Mouse (Mus musculus) hindbrain, embryonic 13.5 days (tissue): ENCODE data around the gene Pafah1b2. TPM values are rescaled to one million over a fixed set of nuclear protein-coding genes. Genes with fewer than 3 reads are reported as not detected.

ENCODE experiments used
- ATAC-seq: fragments of 200-750 bp; cut with Nextera tagmentation; 2 replicates; pipeline ENCODE4 v1.8.0; 2017; ENCODE audit warnings: moderate TSS enrichment; ENCODE audit not compliant: low FRiP score
- H3K27ac ChIP-seq: fragments of 300-500 bp; sonication (generic); 2 replicates; pipeline ENCODE4 v1.5.1; 2015; ENCODE audit warnings: inconsistent platforms, mild to moderate bottlenecking, moderate library complexity
- H3K27me3 ChIP-seq: fragments of 300-500 bp; sonication (generic); 2 replicates; pipeline ENCODE4 v1.6.1; 2015; ENCODE audit warnings: mild to moderate bottlenecking, inconsistent platforms
- H3K36me3 ChIP-seq: fragments of 300-500 bp; sonication (generic); 2 replicates; pipeline ENCODE4 v1.6.1; 2015; ENCODE audit warnings: mild to moderate bottlenecking, inconsistent platforms
- H3K4me1 ChIP-seq: fragments of 300-500 bp; sonication (generic); replicated peaks from 2 replicates; pipeline ENCODE4 v1.6.1; 2015; ENCODE audit warnings: inconsistent platforms
- H3K4me2 ChIP-seq: fragments of 300-500 bp; sonication (generic); 2 replicates; pipeline ENCODE4 v1.6.1; 2015; ENCODE audit warnings: inconsistent platforms, mild to moderate bottlenecking, moderate library complexity
- H3K4me3 ChIP-seq: fragments of 300-500 bp; sonication (generic); 2 replicates; pipeline ENCODE4 v1.5.1; 2015; ENCODE audit warnings: mild to moderate bottlenecking, inconsistent platforms
- H3K9ac ChIP-seq: fragments of 300-500 bp; sonication (generic); 2 replicates; pipeline ENCODE4 v1.6.1; 2015; ENCODE audit warnings: mild to moderate bottlenecking, inconsistent platforms
- H3K9me3 ChIP-seq: fragments of 300-500 bp; sonication (generic); 2 replicates; pipeline ENCODE4 v1.6.1; 2016; ENCODE audit warnings: inconsistent platforms
- WGBS: fragments of 180-500 bp; shearing (Covaris S2); methylation state at CpG from one replicate; pipeline ENCODE4 v1.1.7; 2015; 5-methylcytosine and 5-hydroxymethylcytosine counted together
- polyA plus RNA-seq: library from polyadenylated mRNA; unstranded; fragments of >200 nt; fragmentation: Nextera tagmentation; extraction: Ambion mirVana; gene quantifications from 2 replicates; pipeline ENCODE4 v1.2.1, GENCODE M21; 2015

The Pafah1b2 gene
- polyA plus RNA-seq, 1 experiment from 2014 or later, result 301 TPM

DNA sequence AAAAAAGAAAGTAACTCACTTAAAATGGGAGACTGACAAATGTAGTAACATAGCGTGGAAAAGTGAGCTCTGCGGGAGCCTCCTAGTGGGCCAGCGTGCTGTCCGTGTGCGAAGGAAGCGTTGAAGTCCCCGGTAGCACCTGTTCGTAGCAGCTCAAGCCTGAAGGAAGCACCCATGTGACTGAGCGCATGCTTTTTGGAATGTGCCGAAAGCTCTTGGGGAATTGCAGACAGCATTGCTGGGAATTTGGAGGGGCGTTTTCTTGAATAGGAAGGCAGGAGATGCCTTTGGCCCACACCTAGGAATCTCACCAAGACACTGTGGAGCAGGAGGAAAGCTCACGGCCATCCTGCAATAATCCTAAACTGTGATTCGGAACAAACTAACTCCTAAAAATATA, 26.3 kb upstream of the Pafah1b2 start:
- H3K4me1 ChIP-seq, result peaks cover 8% of the 10 kb centered on the region; the same call in 1 of the 2 replicates
- no peaks in the 10 kb centered on the region for H3K36me3 ChIP-seq
- WGBS, result 95% methylated on average over 13 of the region's 13 CpGs
- no peak overlapping the region for H3K27ac ChIP-seq
- no peaks in the 10 kb centered on the region for H3K9me3 ChIP-seq
- ATAC-seq, result no peak
- H3K4me2 ChIP-seq, result no peak overlapping the region
- no peaks in the 10 kb centered on the region for H3K27me3 ChIP-seq
- no peak overlapping the region for H3K9ac ChIP-seq
- no peak overlapping the region for H3K4me3 ChIP-seq

GRCm38 (mm10) chr9:46036881-46037280, 24.4 kb upstream of the Pafah1b2 start:
- Histone ChIP-seq H3K36me3 (no peaks in the 10 kb centered on the region), H3K4me1 (peaks cover 21% of the 10 kb centered on the region), H3K9ac (no peak overlapping the region), H3K4me3 (no peak overlapping the region), H3K4me2 (no peak overlapping the region), H3K9me3 (no peaks in the 10 kb centered on the region), H3K27me3 (no peaks in the 10 kb centered on the region), H3K27ac (no peak overlapping the region)
- ATAC-seq, result no peak
- WGBS, result 95% methylated on average over 8 of the region's 8 CpGs

DNA sequence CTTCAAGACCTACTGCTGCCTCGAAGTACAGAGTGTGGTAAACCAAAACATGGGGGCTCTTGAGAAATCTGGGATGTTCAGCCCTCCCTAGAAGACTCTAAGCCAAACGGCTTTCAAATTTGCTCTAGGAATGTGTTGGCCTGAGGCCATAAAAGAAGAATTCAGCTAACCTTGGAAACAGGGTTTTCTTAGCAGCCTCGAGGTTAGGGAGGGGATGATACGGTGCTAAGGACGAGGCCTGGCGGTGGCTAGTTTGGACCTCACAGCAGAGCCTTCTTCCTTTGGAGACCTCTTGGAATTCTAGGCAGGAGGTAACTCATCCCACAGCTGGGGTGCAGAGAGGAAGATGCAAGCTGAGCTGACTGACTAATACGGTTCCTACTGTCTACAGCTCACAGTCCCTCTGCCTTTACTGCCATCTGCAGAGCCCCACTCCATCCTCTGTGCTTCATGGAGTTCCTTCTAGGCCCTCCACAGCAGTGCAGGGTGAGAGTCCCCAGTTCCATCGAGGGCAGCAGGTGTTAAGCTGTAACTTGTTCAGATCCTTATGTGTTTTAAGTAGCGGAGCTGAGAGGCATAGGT, 22.9 kb upstream of the Pafah1b2 start:
- no peak overlapping the region for H3K4me2 ChIP-seq
- no peaks in the 10 kb centered on the region for H3K9me3 ChIP-seq
- H3K36me3 ChIP-seq, result no peaks in the 10 kb centered on the region
- ATAC-seq, result no peak
- H3K27me3 ChIP-seq, result no peaks in the 10 kb centered on the region
- peaks cover 23% of the 10 kb centered on the region for H3K4me1 ChIP-seq
- no peak overlapping the region for H3K27ac ChIP-seq
- WGBS, result 80% methylated on average over 9 of the region's 9 CpGs
- no peak overlapping the region for H3K9ac ChIP-seq
- no peak overlapping the region for H3K4me3 ChIP-seq

DNA sequence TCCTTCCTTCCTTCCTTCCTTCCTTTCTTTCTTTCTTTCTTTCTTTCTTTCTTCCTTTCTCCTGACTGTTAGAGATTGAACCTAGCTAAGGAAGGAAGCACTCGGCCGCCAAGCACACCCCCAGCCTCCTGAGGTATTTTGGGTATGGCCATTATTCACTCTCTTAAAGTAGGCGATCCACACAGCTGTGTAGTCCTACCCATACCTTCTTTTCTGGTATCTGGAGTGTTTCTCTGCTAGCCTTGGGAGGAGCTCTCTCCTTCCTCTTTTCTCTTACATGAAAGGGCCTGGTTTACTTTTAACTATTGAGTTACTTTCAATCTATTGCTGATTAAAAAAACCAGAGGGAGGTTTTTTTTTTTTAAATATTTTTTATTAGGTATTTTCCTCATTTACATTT, 21.4 kb upstream of the Pafah1b2 start:
- Histone ChIP-seq H3K4me1 (peaks cover 23% of the 10 kb centered on the region), H3K4me3 (no peak overlapping the region), H3K27ac (no peak overlapping the region), H3K4me2 (no peak overlapping the region), H3K9ac (no peak overlapping the region), H3K9me3 (no peaks in the 10 kb centered on the region), H3K36me3 (no peaks in the 10 kb centered on the region), H3K27me3 (no peaks in the 10 kb centered on the region)
- no peak for ATAC-seq
- WGBS, result 87% methylated on average over 3 of the region's 3 CpGs

DNA sequence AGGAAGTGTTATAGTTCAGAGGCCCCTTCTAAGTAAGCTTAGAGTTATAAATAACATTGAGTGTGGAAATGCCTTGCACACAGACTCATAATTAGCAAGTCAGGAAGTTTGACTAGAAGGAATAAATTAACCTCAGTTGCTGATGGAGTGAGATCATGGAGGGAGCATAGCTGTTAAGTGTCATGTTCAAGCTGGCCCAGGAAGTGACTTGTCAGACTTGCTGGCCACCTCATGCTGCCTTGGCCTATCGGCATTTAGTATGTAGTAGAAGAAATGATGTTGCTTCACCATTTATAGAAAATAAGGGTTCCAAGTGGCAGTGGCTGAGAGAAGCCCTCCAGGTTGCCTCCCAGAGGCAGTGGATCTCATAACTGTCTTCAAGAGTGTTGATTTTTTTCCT, 20.6 kb upstream of the Pafah1b2 start:
- ATAC-seq, result no peak
- Histone ChIP-seq H3K4me1 (peaks cover 26% of the 10 kb centered on the region), H3K9me3 (no peaks in the 10 kb centered on the region), H3K27me3 (no peaks in the 10 kb centered on the region), H3K4me2 (no peak overlapping the region), H3K9ac (no peak overlapping the region), H3K4me3 (no peak overlapping the region), H3K36me3 (no peaks in the 10 kb centered on the region), H3K27ac (no peak overlapping the region)
- 91% methylated on average over 1 of the region's 1 CpGs for WGBS

GRCm38 (mm10) chr9:46032190-46032589, 19.7 kb upstream of the Pafah1b2 start:
- peaks cover 29% of the 10 kb centered on the region for H3K4me1 ChIP-seq
- H3K36me3 ChIP-seq, result no peaks in the 10 kb centered on the region
- no peaks in the 10 kb centered on the region for H3K27me3 ChIP-seq
- H3K9me3 ChIP-seq, result no peaks in the 10 kb centered on the region
- H3K4me2 ChIP-seq, result no peak overlapping the region
- 70% methylated on average over 6 of the region's 6 CpGs for WGBS
- no peak overlapping the region for H3K4me3 ChIP-seq
- no peak overlapping the region for H3K27ac ChIP-seq
- ATAC-seq, result no peak
- no peak overlapping the region for H3K9ac ChIP-seq

- no peaks in the 10 kb centered on the region for H3K9me3 ChIP-seq
- H3K27ac ChIP-seq, result no peak overlapping the region
- no peak overlapping the region for H3K4me2 ChIP-seq
- ATAC-seq, result no peak
- no peak overlapping the region for H3K9ac ChIP-seq
- no peak overlapping the region for H3K4me3 ChIP-seq
- 93% methylated on average over 6 of the region's 6 CpGs for WGBS
- peaks cover 29% of the 10 kb centered on the region for H3K4me1 ChIP-seq
- no peaks in the 10 kb centered on the region for H3K27me3 ChIP-seq
- H3K36me3 ChIP-seq, result no peaks in the 10 kb centered on the region
Measured at GRCm38 (mm10) chr9:46030968-46031367, 18.5 kb upstream of the Pafah1b2 start.

GRCm38 (mm10) chr9:46030184-46030583, 17.7 kb upstream of the Pafah1b2 start:
- no peaks in the 10 kb centered on the region for H3K36me3 ChIP-seq
- no peaks in the 10 kb centered on the region for H3K27me3 ChIP-seq
- H3K4me1 ChIP-seq, result peaks cover 24% of the 10 kb centered on the region
- H3K27ac ChIP-seq, result no peak overlapping the region
- ATAC-seq, result no peak
- 82% methylated on average over 5 of the region's 5 CpGs for WGBS
- H3K4me2 ChIP-seq, result no peak overlapping the region
- no peak overlapping the region for H3K9ac ChIP-seq
- no peak overlapping the region for H3K4me3 ChIP-seq
- no peaks in the 10 kb centered on the region for H3K9me3 ChIP-seq

DNA sequence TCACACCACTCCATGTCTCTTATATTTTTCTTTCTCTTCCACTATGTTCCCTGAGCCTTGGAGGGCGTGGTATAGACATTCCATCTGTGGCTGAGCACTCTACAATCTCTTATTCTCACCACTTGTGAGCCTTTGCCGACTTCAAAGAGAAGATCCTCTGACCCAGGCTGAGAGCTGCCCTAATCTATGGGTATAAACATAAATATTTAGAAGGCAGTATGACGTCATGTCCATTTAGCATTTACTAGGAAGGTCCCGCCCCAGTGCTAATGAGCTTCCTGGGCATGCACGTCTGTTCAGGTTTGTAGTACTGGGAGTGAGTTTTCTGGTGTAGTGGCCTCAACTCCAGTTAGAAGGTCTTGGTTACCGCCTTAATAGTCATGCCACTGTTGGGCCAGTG, 17.0 kb upstream of the Pafah1b2 start:
- no peak for ATAC-seq
- 87% methylated on average over 6 of the region's 6 CpGs for WGBS
- H3K4me2 ChIP-seq, result no peak overlapping the region

GRCm38 (mm10) chr9:46027994-46028393, 15.5 kb upstream of the Pafah1b2 start:
- Histone ChIP-seq H3K36me3 (no peaks in the 10 kb centered on the region), H3K27ac (no peak overlapping the region), H3K27me3 (no peaks in the 10 kb centered on the region), H3K4me1 (peaks cover 22% of the 10 kb centered on the region), H3K4me2 (no peak overlapping the region), H3K9ac (no peak overlapping the region), H3K4me3 (no peak overlapping the region), H3K9me3 (no peaks in the 10 kb centered on the region)
- no peak for ATAC-seq
- 20% methylated on average over 8 of the region's 8 CpGs for WGBS

More for the DNA sequence above, 17.0 kb upstream of the Pafah1b2 start:
- H3K36me3 ChIP-seq, result no peaks in the 10 kb centered on the region
- H3K9ac ChIP-seq, result no peak overlapping the region
- H3K27me3 ChIP-seq, result no peaks in the 10 kb centered on the region
- no peak overlapping the region for H3K4me3 ChIP-seq
- no peak overlapping the region for H3K27ac ChIP-seq
- no peaks in the 10 kb centered on the region for H3K9me3 ChIP-seq
- H3K4me1 ChIP-seq, result peaks cover 20% of the 10 kb centered on the region

DNA sequence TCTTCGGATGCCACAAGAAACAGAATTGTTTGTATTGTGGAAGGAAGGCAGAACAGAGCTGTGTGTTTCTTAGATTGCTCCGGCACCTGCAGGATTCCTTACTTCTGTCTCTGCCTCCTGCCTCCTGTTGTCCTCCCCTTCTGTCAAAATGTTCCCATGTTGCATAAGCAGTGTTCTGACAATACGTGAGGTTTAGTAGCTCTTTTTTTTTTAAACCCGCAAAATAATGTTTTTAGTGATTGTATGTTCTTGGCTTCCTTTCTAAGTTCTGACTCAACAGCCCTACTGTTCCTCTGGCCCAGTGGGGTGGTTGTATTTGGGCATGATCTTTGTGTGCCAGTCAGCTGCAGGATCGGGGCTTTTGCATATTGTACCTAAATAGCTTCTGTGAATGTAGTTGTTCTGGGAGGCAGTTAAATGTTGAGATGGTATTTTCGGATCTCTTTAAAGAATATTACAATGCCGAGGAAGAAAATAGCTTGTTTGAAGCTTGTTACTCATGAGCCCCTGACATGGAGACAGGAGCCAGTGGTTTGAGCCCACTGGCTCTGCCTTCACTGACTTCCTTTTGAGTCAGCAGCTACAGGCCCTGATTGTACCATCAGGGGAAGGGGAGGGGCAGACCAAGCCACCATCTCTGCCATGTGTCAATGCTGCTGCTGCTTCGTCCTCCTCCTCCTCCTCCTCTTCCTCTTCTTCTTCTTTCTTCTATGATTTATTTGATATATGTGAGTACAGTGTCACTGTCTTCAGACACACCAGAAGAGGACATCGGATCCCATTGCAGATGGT, 13.8 kb upstream of the Pafah1b2 start:
- Histone ChIP-seq H3K36me3 (no peaks in the 10 kb centered on the region), H3K4me2 (no peak overlapping the region), H3K4me3 (no peak overlapping the region), H3K27ac (no peak overlapping the region), H3K4me1 (peaks cover 10% of the 10 kb centered on the region; the same call in 1 of the 2 replicates), H3K9me3 (no peaks in the 10 kb centered on the region), H3K9ac (no peak overlapping the region), H3K27me3 (no peaks in the 10 kb centered on the region)
- WGBS, result 87% methylated on average over 9 of the region's 9 CpGs
- ATAC-seq, result no peak

DNA sequence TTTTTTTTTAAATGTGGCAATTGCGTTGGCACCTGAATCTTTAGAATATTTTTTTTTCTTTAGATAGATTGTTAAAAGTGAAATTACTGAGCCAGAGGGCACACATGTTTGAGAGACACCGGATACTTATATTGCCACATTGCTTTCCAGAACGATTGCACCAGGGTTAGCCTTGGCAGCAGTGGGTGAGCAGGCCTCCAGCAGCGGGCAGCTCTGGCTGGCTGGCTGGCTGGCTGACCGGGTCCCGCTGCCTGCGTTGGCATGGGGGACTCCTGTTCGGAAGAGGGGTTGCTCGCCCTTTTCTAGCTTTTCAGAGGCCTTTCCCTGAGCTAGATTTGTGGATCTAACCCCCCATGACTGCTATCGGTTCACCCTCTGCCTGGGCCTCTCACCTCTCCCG, 11.1 kb upstream of the Pafah1b2 start:
- Histone ChIP-seq H3K9ac (no peak overlapping the region), H3K27me3 (no peaks in the 10 kb centered on the region), H3K4me1 (peaks cover 14% of the 10 kb centered on the region; the same call in 1 of the 2 replicates), H3K27ac (no peak overlapping the region), H3K4me3 (no peak overlapping the region), H3K4me2 (no peak overlapping the region), H3K9me3 (no peaks in the 10 kb centered on the region), H3K36me3 (peaks cover 3% of the 10 kb centered on the region; the same call in 1 of the 2 replicates)
- no peak for ATAC-seq
- WGBS, result 93% methylated on average over 11 of the region's 11 CpGs

DNA sequence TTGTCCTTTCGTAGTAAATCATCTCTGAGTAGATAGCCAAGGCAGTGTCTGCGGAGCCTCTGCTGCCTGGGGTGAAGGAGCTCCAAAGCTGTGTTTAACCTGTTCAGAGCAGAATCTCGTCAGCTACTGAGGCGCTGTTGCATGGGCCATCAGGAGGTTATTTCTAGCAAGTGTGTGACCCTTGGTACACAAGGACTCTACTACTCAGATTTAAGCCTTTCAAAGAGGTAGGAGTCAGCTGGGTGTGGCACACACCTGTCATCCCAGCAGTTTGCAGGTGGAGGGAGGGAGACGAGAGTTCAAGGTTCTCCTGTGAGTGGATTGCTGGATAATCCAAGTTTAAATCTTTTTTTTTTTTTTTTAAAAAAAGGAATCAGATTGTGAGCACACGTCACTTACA, 7.5 kb upstream of the Pafah1b2 start:
- Histone ChIP-seq H3K4me1 (peaks cover 34% of the 10 kb centered on the region), H3K27ac (no peak overlapping the region), H3K4me2 (no peak overlapping the region), H3K4me3 (no peak overlapping the region), H3K9ac (no peak overlapping the region), H3K9me3 (no peaks in the 10 kb centered on the region), H3K27me3 (no peaks in the 10 kb centered on the region), H3K36me3 (peaks cover 3% of the 10 kb centered on the region; the same call in 1 of the 2 replicates)
- 79% methylated on average over 6 of the region's 6 CpGs for WGBS
- no peak for ATAC-seq
